Mouse (Mus musculus): ENCODE data around the gene Btg2. TPM values are rescaled to one million over a fixed set of nuclear protein-coding genes. Genes with fewer than 3 reads are reported as not detected.

Btg2 gene
- polyA plus RNA-seq, 1 experiment from 2014 or later = 34.6 TPM

- no peak overlapping the region for H3K4me3 ChIP-seq (ENCODE audit: low read depth, low read length)
- WGBS = 64% methylated on average over 6 of the region's 6 CpGs
- H3K27me3 ChIP-seq (replicated peaks; ENCODE audit: control insufficient read depth, insufficient read depth, low read length) = no peaks in the 10 kb centered on the region
- H3K9me3 ChIP-seq (ENCODE audit: control insufficient read depth, low read length) = no peaks in the 10 kb centered on the region
- ATAC-seq (replicated peaks; ENCODE audit: low FRiP score, low TSS enrichment, low read depth) = no peak
- no peak overlapping the region for H3K27ac ChIP-seq (ENCODE audit: low read depth)
- H3K4me2 ChIP-seq (ENCODE audit: low read length) = no peak overlapping the region
- H3K9ac ChIP-seq (ENCODE audit: low read length) = no peak overlapping the region
- no peak for DNase-seq (ENCODE audit: low spot score)
- H3K4me1 ChIP-seq (replicated peaks; ENCODE audit: control insufficient read depth, insufficient read depth, low read length) = 0 out of 2 replicates have a peak, but pooled peaks cover 5% of the 10 kb centered on the region
- H3K36me3 ChIP-seq (ENCODE audit: control insufficient read depth, insufficient read depth, low read length) = no peaks in the 10 kb centered on the region
These were observed 29.4 kb downstream of the Btg2 start for GRCm38 (mm10) chr1:134049542-134049941.

- ATAC-seq (replicated peaks; ENCODE audit: low FRiP score, low TSS enrichment, low read depth) = no peak; the same call in 1 of the 2 replicates
- Histone ChIP-seq H3K36me3 (ENCODE audit: control insufficient read depth, insufficient read depth, low read length) (no peaks in the 10 kb centered on the region), H3K9me3 (ENCODE audit: control insufficient read depth, low read length) (no peaks in the 10 kb centered on the region), H3K9ac (ENCODE audit: low read length) (no peak overlapping the region), H3K4me3 (ENCODE audit: low read depth, low read length) (no peak overlapping the region), H3K4me1 (replicated peaks; ENCODE audit: control insufficient read depth, insufficient read depth, low read length) (0 out of 2 replicates have a peak, but pooled peaks cover 5% of the 10 kb centered on the region), H3K4me2 (ENCODE audit: low read length) (no peak overlapping the region), H3K27me3 (replicated peaks; ENCODE audit: control insufficient read depth, insufficient read depth, low read length) (no peaks in the 10 kb centered on the region), H3K27ac (ENCODE audit: low read depth) (no peak overlapping the region)
- 4% methylated on average over 5 of the region's 5 CpGs for WGBS
- DNase-seq (ENCODE audit: low spot score) = peak; percentile 81
These were observed 30.2 kb downstream of the Btg2 start for GRCm38 (mm10) chr1:134048759-134049158.

- Histone ChIP-seq H3K36me3 (ENCODE audit: control insufficient read depth, insufficient read depth, low read length) (no peaks in the 10 kb centered on the region), H3K4me2 (ENCODE audit: low read length) (no peak overlapping the region), H3K27ac (ENCODE audit: low read depth) (no peak overlapping the region), H3K4me3 (ENCODE audit: low read depth, low read length) (no peak overlapping the region), H3K9ac (ENCODE audit: low read length) (no peak overlapping the region), H3K9me3 (ENCODE audit: control insufficient read depth, low read length) (no peaks in the 10 kb centered on the region), H3K4me1 (replicated peaks; ENCODE audit: control insufficient read depth, insufficient read depth, low read length) (0 out of 2 replicates have a peak, but pooled peaks cover 5% of the 10 kb centered on the region), H3K27me3 (replicated peaks; ENCODE audit: control insufficient read depth, insufficient read depth, low read length) (no peaks in the 10 kb centered on the region)
- ATAC-seq (replicated peaks; ENCODE audit: low FRiP score, low TSS enrichment, low read depth) (no peak), DNase-seq (ENCODE audit: low spot score) (no peak)
- 83% methylated on average over 6 of the region's 6 CpGs for WGBS
These were observed 31.5 kb downstream of the Btg2 start for GRCm38 (mm10) chr1:134047431-134047830.

- H3K27me3 ChIP-seq (replicated peaks; ENCODE audit: control insufficient read depth, insufficient read depth, low read length) = no peaks in the 10 kb centered on the region
- H3K36me3 ChIP-seq (ENCODE audit: control insufficient read depth, insufficient read depth, low read length) = no peaks in the 10 kb centered on the region
- peak; percentile 49; the same call in 1 of the 2 replicates for ATAC-seq (replicated peaks; ENCODE audit: low FRiP score, low TSS enrichment, low read depth)
- H3K4me2 ChIP-seq (ENCODE audit: low read length) = peak overlapping the region; percentile 46
- H3K9ac ChIP-seq (ENCODE audit: low read length) = no peak overlapping the region
- no peak for DNase-seq (ENCODE audit: low spot score)
- no peak overlapping the region for H3K27ac ChIP-seq (ENCODE audit: low read depth)
- H3K4me3 ChIP-seq (ENCODE audit: low read depth, low read length) = no peak overlapping the region; the same call in 1 of the 2 replicates
- 24% methylated on average over 23 of the region's 23 CpGs for WGBS
- H3K4me1 ChIP-seq (replicated peaks; ENCODE audit: control insufficient read depth, insufficient read depth, low read length) = 0 out of 2 replicates have a peak, but pooled peaks cover 5% of the 10 kb centered on the region
- no peaks in the 10 kb centered on the region for H3K9me3 ChIP-seq (ENCODE audit: control insufficient read depth, low read length)
These were observed 32.5 kb downstream of the Btg2 start for GRCm38 (mm10) chr1:134046387-134046786.

- Histone ChIP-seq H3K4me1 (replicated peaks; ENCODE audit: control insufficient read depth, insufficient read depth, low read length) (0 out of 2 replicates have a peak, but pooled peaks cover 5% of the 10 kb centered on the region), H3K27ac (ENCODE audit: low read depth) (no peak overlapping the region), H3K4me3 (ENCODE audit: low read depth, low read length) (no peak overlapping the region; the same call in 1 of the 2 replicates), H3K36me3 (ENCODE audit: control insufficient read depth, insufficient read depth, low read length) (no peaks in the 10 kb centered on the region), H3K9ac (ENCODE audit: low read length) (no peak overlapping the region), H3K27me3 (replicated peaks; ENCODE audit: control insufficient read depth, insufficient read depth, low read length) (no peaks in the 10 kb centered on the region), H3K4me2 (ENCODE audit: low read length) (peak overlapping the region; percentile 46), H3K9me3 (ENCODE audit: control insufficient read depth, low read length) (no peaks in the 10 kb centered on the region)
- ATAC-seq (replicated peaks; ENCODE audit: low FRiP score, low TSS enrichment, low read depth) (peak; percentile 35; the same call in 1 of the 2 replicates), DNase-seq (ENCODE audit: low spot score) (peak; percentile 90)
- 7% methylated on average over 9 of the region's 9 CpGs for WGBS
These were observed 32.9 kb downstream of the Btg2 start for GRCm38 (mm10) chr1:134045971-134046370.

GRCm38 (mm10) chr1:134044805-134045204, 34.1 kb downstream of the Btg2 start:
- no peak overlapping the region for H3K4me3 ChIP-seq (ENCODE audit: low read depth, low read length)
- H3K4me2 ChIP-seq (ENCODE audit: low read length) = no peak overlapping the region
- no peak overlapping the region for H3K27ac ChIP-seq (ENCODE audit: low read depth)
- WGBS = 89% methylated on average over 6 of the region's 6 CpGs
- H3K36me3 ChIP-seq (ENCODE audit: control insufficient read depth, insufficient read depth, low read length) = no peaks in the 10 kb centered on the region
- H3K9me3 ChIP-seq (ENCODE audit: control insufficient read depth, low read length) = no peaks in the 10 kb centered on the region
- 0 out of 2 replicates have a peak, but pooled peaks cover 5% of the 10 kb centered on the region for H3K4me1 ChIP-seq (replicated peaks; ENCODE audit: control insufficient read depth, insufficient read depth, low read length)
- no peak overlapping the region for H3K9ac ChIP-seq (ENCODE audit: low read length)
- H3K27me3 ChIP-seq (replicated peaks; ENCODE audit: control insufficient read depth, insufficient read depth, low read length) = no peaks in the 10 kb centered on the region
- ATAC-seq (replicated peaks; ENCODE audit: low FRiP score, low TSS enrichment, low read depth) = no peak
- DNase-seq (ENCODE audit: low spot score) = no peak

- Histone ChIP-seq H3K27ac (ENCODE audit: low read depth) (no peak overlapping the region), H3K4me2 (ENCODE audit: low read length) (no peak overlapping the region), H3K9ac (ENCODE audit: low read length) (no peak overlapping the region), H3K9me3 (ENCODE audit: control insufficient read depth, low read length) (no peaks in the 10 kb centered on the region), H3K4me3 (ENCODE audit: low read depth, low read length) (no peak overlapping the region), H3K4me1 (replicated peaks; ENCODE audit: control insufficient read depth, insufficient read depth, low read length) (0 out of 2 replicates have a peak, but pooled peaks cover 5% of the 10 kb centered on the region), H3K36me3 (ENCODE audit: control insufficient read depth, insufficient read depth, low read length) (no peaks in the 10 kb centered on the region), H3K27me3 (replicated peaks; ENCODE audit: control insufficient read depth, insufficient read depth, low read length) (no peaks in the 10 kb centered on the region)
- DNase-seq (ENCODE audit: low spot score) (no peak), ATAC-seq (replicated peaks; ENCODE audit: low FRiP score, low TSS enrichment, low read depth) (no peak)
- 48% methylated on average over 1 of the region's 1 CpGs for WGBS
These were observed 36.6 kb downstream of the Btg2 start for GRCm38 (mm10) chr1:134042341-134042740.

- H3K27ac ChIP-seq (ENCODE audit: low read depth) = no peak overlapping the region
- no peaks in the 10 kb centered on the region for H3K27me3 ChIP-seq (replicated peaks; ENCODE audit: control insufficient read depth, insufficient read depth, low read length)
- WGBS = 59% methylated on average over 2 of the region's 2 CpGs
- no peak overlapping the region for H3K9ac ChIP-seq (ENCODE audit: low read length)
- DNase-seq (ENCODE audit: low spot score) = no peak
- no peak for ATAC-seq (replicated peaks; ENCODE audit: low FRiP score, low TSS enrichment, low read depth)
- H3K4me2 ChIP-seq (ENCODE audit: low read length) = no peak overlapping the region
- no peak overlapping the region for H3K4me3 ChIP-seq (ENCODE audit: low read depth, low read length)
- H3K9me3 ChIP-seq (ENCODE audit: control insufficient read depth, low read length) = no peaks in the 10 kb centered on the region
- no peaks in the 10 kb centered on the region for H3K36me3 ChIP-seq (ENCODE audit: control insufficient read depth, insufficient read depth, low read length)
- peaks cover 9% of the 10 kb centered on the region; the same call in 1 of the 2 replicates for H3K4me1 ChIP-seq (replicated peaks; ENCODE audit: control insufficient read depth, insufficient read depth, low read length)
These were observed 37.0 kb downstream of the Btg2 start for GRCm38 (mm10) chr1:134041900-134042299.

- Histone ChIP-seq H3K9me3 (ENCODE audit: control insufficient read depth, low read length) (no peaks in the 10 kb centered on the region), H3K36me3 (ENCODE audit: control insufficient read depth, insufficient read depth, low read length) (no peaks in the 10 kb centered on the region), H3K4me3 (ENCODE audit: low read depth, low read length) (no peak overlapping the region), H3K27me3 (replicated peaks; ENCODE audit: control insufficient read depth, insufficient read depth, low read length) (no peaks in the 10 kb centered on the region), H3K4me1 (replicated peaks; ENCODE audit: control insufficient read depth, insufficient read depth, low read length) (peaks cover 11% of the 10 kb centered on the region), H3K27ac (ENCODE audit: low read depth) (no peak overlapping the region), H3K9ac (ENCODE audit: low read length) (no peak overlapping the region), H3K4me2 (ENCODE audit: low read length) (no peak overlapping the region)
- no peak for DNase-seq (ENCODE audit: low spot score)
- 92% methylated on average over 2 of the region's 2 CpGs for WGBS
- ATAC-seq (replicated peaks; ENCODE audit: low FRiP score, low TSS enrichment, low read depth) = no peak
These were observed 39.6 kb downstream of the Btg2 start for GRCm38 (mm10) chr1:134039361-134039760.

Data from intestine, embryonic 14.5 days (tissue).